Mouse (Mus musculus) cerebellum, adult 9-11 months (tissue): ENCODE data around the gene Rab3c.

Experiments
- DNase-seq: peaks from one replicate; pipeline ENCODE4 v3.0.0; 2022

The Rab3c gene

GRCm38 (mm10) chr13:110018941-110019743, 261.7 kb downstream of the Rab3c start:
- DNase-seq, result peak; percentile 8

DNA sequence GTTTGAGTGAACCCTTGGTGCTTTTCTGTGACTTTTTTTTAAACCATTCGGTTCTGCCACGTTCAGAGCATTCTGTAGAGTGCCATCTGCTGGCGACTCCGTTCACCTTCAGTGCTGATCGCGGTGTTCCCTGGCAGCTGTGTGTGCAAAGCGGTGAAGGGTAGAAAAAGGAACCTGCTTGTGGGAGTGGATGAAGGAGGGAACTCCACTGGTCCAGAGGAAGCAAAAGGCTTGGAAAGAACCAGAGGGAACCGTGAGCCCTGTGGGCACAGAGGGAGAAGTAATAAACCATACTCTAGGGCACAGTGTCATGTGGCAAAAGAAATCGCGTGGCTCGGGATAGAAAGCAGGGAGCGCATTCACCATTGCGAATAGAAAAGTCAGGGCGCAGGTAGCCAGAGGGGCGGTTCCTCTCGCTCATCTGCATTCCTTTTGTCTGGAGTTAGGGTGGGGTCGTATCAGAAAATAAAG, 262.3 kb downstream of the Rab3c start:
- peak; percentile 74 for DNase-seq

DNA sequence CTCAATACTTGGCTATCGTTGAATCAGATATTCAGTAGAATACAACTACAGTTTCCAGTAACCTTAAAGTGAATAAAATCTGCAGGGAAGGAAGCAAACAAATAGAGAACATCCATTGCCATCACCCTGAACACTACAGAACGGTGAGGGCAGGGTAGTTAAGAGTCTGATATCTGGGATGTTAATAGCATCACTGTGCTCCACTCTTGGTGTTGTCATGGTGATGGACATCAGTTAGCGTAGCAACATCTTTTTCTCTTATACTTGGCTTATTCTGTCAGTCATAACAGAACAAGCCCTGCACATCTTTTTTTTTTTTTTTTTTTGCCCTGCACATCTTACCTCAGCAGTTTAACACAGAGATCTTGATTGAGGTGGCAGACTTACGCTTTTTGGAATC, 268.8 kb downstream of the Rab3c start:
- no peak for DNase-seq

DNA sequence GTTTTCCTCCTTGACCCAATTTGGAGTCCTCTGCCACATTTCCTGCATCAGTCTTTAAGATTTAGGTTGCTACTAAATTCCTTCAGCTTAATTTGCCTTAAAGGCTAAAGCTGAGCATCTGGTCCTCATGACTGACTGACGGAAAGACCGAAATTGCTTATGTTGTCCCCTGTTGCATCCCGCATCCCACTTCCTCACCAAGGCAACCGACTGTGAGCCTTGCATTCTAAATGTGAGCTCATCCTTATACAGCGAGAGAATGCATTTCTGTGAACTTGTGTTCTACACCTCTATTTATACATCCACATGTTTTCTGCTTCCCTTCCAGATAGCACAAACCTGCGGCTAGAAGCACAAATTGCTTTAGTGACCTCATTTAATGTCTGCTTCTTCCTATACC, 269.9 kb downstream of the Rab3c start:
- no peak for DNase-seq

- DNase-seq, result no peak
These were observed 272.3 kb downstream of the Rab3c start for GRCm38 (mm10) chr13:110008539-110008938.

GRCm38 (mm10) chr13:110006106-110006781, 274.6 kb downstream of the Rab3c start:
- no peak for DNase-seq
